Comparison of ENCODE assay signal across 8 mouse cellular contexts in genomic region chr9:21368131-21368584, GRCm38 (mm10). TPM values are rescaled to one million over a fixed set of nuclear protein-coding genes. Genes with fewer than 3 reads are reported as not detected.
DNase-seq lines count a peak whose midpoint lies in the region; ATAC-seq lines count a peak whose summit lies in the region.

No protein-coding gene starts in this region.

- DNase-seq in gastrocnemius, adult 8-10 months (ENCODE audit: low spot score in 2 of 2), result peak; percentile 16 to 48
- DNase-seq in left cerebral cortex, postnatal 14 days (ENCODE audit: low spot score in 2 of 2), result peak; percentile 63 to 69
- peak; percentile 72 for DNase-seq in right cerebral cortex, postnatal 25 days
- peak; percentile 41 to 43 for DNase-seq in urinary bladder, postnatal 36 days (ENCODE audit: low spot score in 2 of 2)

- peak; percentile 4 for ATAC-seq in activated CD4-positive, CD25-positive, alpha-beta regulatory T cell, adult 4 months
- ATAC-seq in common myeloid progenitor, adult 5-6 weeks (replicated peaks; ENCODE audit: low read depth, poor library complexity, severe bottlenecking), result peak; percentile 42
- peak; percentile 19 for ATAC-seq in inflammation-experienced regulatory T-cells, adult 6 months
- peak; percentile 13 for ATAC-seq in megakaryocyte-erythroid progenitor cell, adult 5-6 weeks (replicated peaks; ENCODE audit: low FRiP score, low TSS enrichment, poor library complexity, severe bottlenecking)

- intact Hi-C loops in left cerebral cortex, postnatal 14 days (cut with DNase I), result no loop called here

RNA-seq across cellular contexts. Expression of gene Ilf3, which starts 0.5 kb away (rescaled TPM):
- 100 to 1,000 TPM in 1 of 2 experiments, 10 to 100 TPM in 1; 96.0 to 122 TPM for polyA plus RNA-seq in activated CD4-positive, CD25-positive, alpha-beta regulatory T cell, adult 4 months (2017; shearing (Covaris generic))
- total RNA-seq in common myeloid progenitor, adult 5-6 weeks (2017), result 73.7 and 95.9 TPM in 2 replicates
- 10 to 100 TPM; 15.8 to 20.6 (median 18.9) TPM for total RNA-seq in gastrocnemius, adult 8-10 months (2022)
- 100 to 1,000 TPM in 2 of 3 experiments, 10 to 100 TPM in 1; 92.5 to 122 (median 122) TPM for polyA plus RNA-seq in inflammation-experienced regulatory T-cells, adult 6 months (2017; shearing (Covaris generic))
- 10 to 100 TPM; 69.8 to 78.8 TPM for total RNA-seq in left cerebral cortex, postnatal 14 days (2021)
- total RNA-seq in megakaryocyte-erythroid progenitor cell, adult 5-6 weeks (2014; fragmentation: Nextera tagmentation), result 76.3 and 86.0 TPM in 2 replicates
- 67.3 and 88.4 TPM in 2 replicates for total RNA-seq in megakaryocyte-erythroid progenitor cell, adult 5-6 weeks (2017)

RNA-seq across cellular contexts. Expression of gene Qtrt1, which starts 43.5 kb away (rescaled TPM):
- polyA plus RNA-seq in activated CD4-positive, CD25-positive, alpha-beta regulatory T cell, adult 4 months (2017; shearing (Covaris generic)), result 10 to 100 TPM; 34.0 to 38.8 TPM
- 22.5 and 25.5 TPM in 2 replicates for total RNA-seq in common myeloid progenitor, adult 5-6 weeks (2017)
- 1 to 10 TPM; 5.8 to 8.0 (median 6.2) TPM for total RNA-seq in gastrocnemius, adult 8-10 months (2022)
- 10 to 100 TPM; 26.2 to 49.8 (median 39.8) TPM for polyA plus RNA-seq in inflammation-experienced regulatory T-cells, adult 6 months (2017; shearing (Covaris generic))
- 10 to 100 TPM; 24.3 to 26.2 TPM for total RNA-seq in left cerebral cortex, postnatal 14 days (2021)
- total RNA-seq in megakaryocyte-erythroid progenitor cell, adult 5-6 weeks (2014; fragmentation: Nextera tagmentation), result 56.6 and 56.8 TPM in 2 replicates
- total RNA-seq in megakaryocyte-erythroid progenitor cell, adult 5-6 weeks (2017), result 23.5 and 36.1 TPM in 2 replicates

RNA-seq across cellular contexts. Expression of gene Slc44a2, which starts 47.7 kb away (rescaled TPM):
- 100 to 1,000 TPM; 181 to 194 TPM for polyA plus RNA-seq in activated CD4-positive, CD25-positive, alpha-beta regulatory T cell, adult 4 months (2017; shearing (Covaris generic))
- 76.6 and 80.6 TPM in 2 replicates for total RNA-seq in common myeloid progenitor, adult 5-6 weeks (2017)
- total RNA-seq in gastrocnemius, adult 8-10 months (2022), result 100 to 1,000 TPM; 155 to 165 (median 161) TPM
- 100 to 1,000 TPM; 125 to 263 (median 241) TPM for polyA plus RNA-seq in inflammation-experienced regulatory T-cells, adult 6 months (2017; shearing (Covaris generic))
- total RNA-seq in left cerebral cortex, postnatal 14 days (2021), result 10 to 100 TPM; 56.2 to 56.5 TPM
- 25.8 and 30.7 TPM in 2 replicates for total RNA-seq in megakaryocyte-erythroid progenitor cell, adult 5-6 weeks (2014; fragmentation: Nextera tagmentation)
- total RNA-seq in megakaryocyte-erythroid progenitor cell, adult 5-6 weeks (2017), result 22.6 and 23.7 TPM in 2 replicates

RNA-seq across cellular contexts. Expression of gene Ap1m2, which starts 56.0 kb away (rescaled TPM):
- polyA plus RNA-seq in activated CD4-positive, CD25-positive, alpha-beta regulatory T cell, adult 4 months (2017; shearing (Covaris generic)), result 1 to 10 TPM in 1 of 2 experiments, under 1 TPM in 1; 0.84 to 1.5 TPM
- total RNA-seq in common myeloid progenitor, adult 5-6 weeks (2017), result 0.37 and 2.5 TPM in 2 replicates
- total RNA-seq in gastrocnemius, adult 8-10 months (2022), result not detected
- polyA plus RNA-seq in inflammation-experienced regulatory T-cells, adult 6 months (2017; shearing (Covaris generic)), result 1 to 10 TPM in 1 of 3 experiments, under 1 TPM in 2; 0.36 to 1.0 (median 0.42) TPM
- total RNA-seq in left cerebral cortex, postnatal 14 days (2021), result 1 to 10 TPM in 1 of 2 experiments, under 1 TPM in 1; 0.13 to 2.3 TPM
- 0.42 TPM in 1 of 2 replicates, not detected in the other for total RNA-seq in megakaryocyte-erythroid progenitor cell, adult 5-6 weeks (2014; fragmentation: Nextera tagmentation)
- not detected in 2 replicates for total RNA-seq in megakaryocyte-erythroid progenitor cell, adult 5-6 weeks (2017)

RNA-seq across cellular contexts. Expression of gene Dnm2, which starts 56.5 kb away (rescaled TPM):
- 100 to 1,000 TPM; 100 to 114 TPM for polyA plus RNA-seq in activated CD4-positive, CD25-positive, alpha-beta regulatory T cell, adult 4 months (2017; shearing (Covaris generic))
- 53.9 and 65.9 TPM in 2 replicates for total RNA-seq in common myeloid progenitor, adult 5-6 weeks (2017)
- total RNA-seq in gastrocnemius, adult 8-10 months (2022), result 10 to 100 TPM; 29.3 to 39.1 (median 30.8) TPM
- polyA plus RNA-seq in inflammation-experienced regulatory T-cells, adult 6 months (2017; shearing (Covaris generic)), result 100 to 1,000 TPM in 1 of 3 experiments, 10 to 100 TPM in 2; 85.4 to 117 (median 97.6) TPM
- total RNA-seq in left cerebral cortex, postnatal 14 days (2021), result 10 to 100 TPM; 55.8 to 65.8 TPM
- total RNA-seq in megakaryocyte-erythroid progenitor cell, adult 5-6 weeks (2014; fragmentation: Nextera tagmentation), result 62.6 and 81.4 TPM in 2 replicates
- 58.7 and 63.8 TPM in 2 replicates for total RNA-seq in megakaryocyte-erythroid progenitor cell, adult 5-6 weeks (2017)

Comparison
In these comparisons a context has a peak if more than half of its experiments do, and no peak if none do; other contexts are left out.
1. Peak in every context shown above with its lines: DNase-seq and ATAC-seq.